Mouse (Mus musculus) CH12.LX (cell line): ENCODE measurements at regions not wholly inside any gene's neighbourhood (a gene's known extent, or its start where the extent isn't known, plus 50 kb on each side); places are given as distances from the start of the nearest gene placed in this dataset.

Experiments
- DNase-seq: peaks from one replicate; pipeline ENCODE4 v3.0.0-alpha.2; 2013; ENCODE audit errors: extremely low read depth
- H3K27ac ChIP-seq: 2 replicates; pipeline ENCODE4 v1.5.1; 2012; ENCODE audit warnings: low read depth, mild to moderate bottlenecking, control low read depth, moderate library complexity; ENCODE audit not compliant: insufficient read depth
- H3K27me3 ChIP-seq: replicated peaks from 2 replicates; pipeline ENCODE3; 2012; ENCODE audit warnings: inconsistent platforms
- H3K36me3 ChIP-seq, 2 experiments: replicated peaks in 1 of 2; 2 replicates each; pipeline versions ENCODE3 to v1.6.1; 2012; ENCODE audit warnings: inconsistent platforms in 1 of 2, low read length in 1 of 2, mild to moderate bottlenecking in 1 of 2, mixed read lengths in 1 of 2, moderate library complexity in 1 of 2; ENCODE audit not compliant: control insufficient read depth in 1 of 2, insufficient read depth in 1 of 2
- H3K4me1 ChIP-seq, 2 experiments: 2 replicates each; pipeline ENCODE4 v1.6.1; 2012; ENCODE audit warnings: inconsistent platforms in 1 of 2, moderate library complexity in 1 of 2; ENCODE audit not compliant: insufficient read depth in 2 of 2, control insufficient read depth in 1 of 2
- H3K4me2 ChIP-seq: 2 replicates; pipeline ENCODE4 v1.6.1; 2012; ENCODE audit warnings: low read depth, mild to moderate bottlenecking, control low read depth; ENCODE audit not compliant: poor library complexity, insufficient read depth, severe bottlenecking
- H3K4me3 ChIP-seq, 3 experiments: fragments of 150-350 bp in 1 of 3; sonication (generic) in 1 of 3; replicated peaks in 1 of 3; 2 replicates each; pipeline versions ENCODE3 to v1.5.1; 2011 to 2012; ENCODE audit warnings: low read depth in 2 of 3, low read length in 2 of 3, mild to moderate bottlenecking in 2 of 3, moderate library complexity in 2 of 3, control low read depth in 1 of 3, improper control_type of control experiment in 1 of 3, inconsistent platforms in 1 of 3, mixed read lengths in 1 of 3; ENCODE audit not compliant: poor library complexity in 1 of 3
- H3K79me2 ChIP-seq: replicated peaks from 2 replicates; pipeline ENCODE4 v1.6.1; 2012; ENCODE audit warnings: mild to moderate bottlenecking, moderate library complexity; ENCODE audit not compliant: control insufficient read depth, poor library complexity, insufficient read depth, severe bottlenecking; ENCODE audit errors: extremely low read depth
- H3K9ac ChIP-seq: 2 replicates; pipeline ENCODE4 v1.6.1; 2012; ENCODE audit warnings: low read depth, mild to moderate bottlenecking, control low read depth, moderate library complexity; ENCODE audit not compliant: insufficient read depth
- H3K9me3 ChIP-seq: replicated peaks from 2 replicates; pipeline ENCODE3; 2012; ENCODE audit warnings: low read length, inconsistent platforms, mixed read lengths
- CHD2 ChIP-seq: IDR thresholded peaks from 2 replicates; pipeline ENCODE4 v1.6.1; 2011; ENCODE audit warnings: low read length, improper control_type of control experiment
- CTCF ChIP-seq, 2 experiments: IDR thresholded peaks in 1 of 2; conservative IDR thresholded peaks in 1 of 2; 2 replicates each; pipeline ENCODE4 v1.5.1; 2011 to 2012; ENCODE audit warnings: low read depth in 2 of 2, low read length in 2 of 2, improper control_type of control experiment in 1 of 2, inconsistent platforms in 1 of 2, mild to moderate bottlenecking in 1 of 2, moderate library complexity in 1 of 2
- ELF1 ChIP-seq: IDR thresholded peaks from 2 replicates; pipeline ENCODE4 v1.6.1; 2014; ENCODE audit warnings: low read depth, mild to moderate bottlenecking, inconsistent platforms, low read length, improper control_type of control experiment
- ETS1 ChIP-seq: conservative IDR thresholded peaks from 2 replicates; pipeline ENCODE4 v1.6.1; 2012; ENCODE audit warnings: low read depth, mild to moderate bottlenecking, inconsistent platforms, low read length, improper control_type of control experiment, moderate library complexity
- GABPA ChIP-seq: IDR thresholded peaks from 2 replicates; pipeline ENCODE4 v1.6.1; 2012; ENCODE audit warnings: low read depth, low read length, improper control_type of control experiment, inconsistent platforms; ENCODE audit not compliant: insufficient replicate concordance
- MAFK ChIP-seq: IDR thresholded peaks from 2 replicates; pipeline ENCODE4 v1.6.1; 2011; ENCODE audit warnings: low read length, improper control_type of control experiment; ENCODE audit not compliant: insufficient replicate concordance
- MAX ChIP-seq: IDR thresholded peaks from 2 replicates; pipeline ENCODE4 v1.6.1; 2011; ENCODE audit warnings: low read length, improper control_type of control experiment
- MAZ ChIP-seq: IDR thresholded peaks from 2 replicates; pipeline ENCODE4 v1.6.1; 2012; ENCODE audit warnings: low read depth, mild to moderate bottlenecking, inconsistent platforms, low read length, improper control_type of control experiment, moderate library complexity
- MEF2A ChIP-seq: IDR thresholded peaks from 2 replicates; pipeline ENCODE4 v1.6.1; 2014; ENCODE audit warnings: low read depth, mild to moderate bottlenecking, inconsistent platforms, low read length, improper control_type of control experiment, borderline replicate concordance
- MXI1 ChIP-seq: IDR thresholded peaks from 2 replicates; pipeline ENCODE4 v1.6.1; 2011; ENCODE audit warnings: mild to moderate bottlenecking, low read depth, low read length, improper control_type of control experiment
- MYC ChIP-seq: IDR thresholded peaks from 2 replicates; pipeline ENCODE4 v1.6.1; 2011; ENCODE audit warnings: low read depth, mild to moderate bottlenecking, improper control_type of control experiment, low read length
- RAD21 ChIP-seq: IDR thresholded peaks from 2 replicates; pipeline ENCODE4 v1.6.1; 2011; ENCODE audit warnings: low read depth, mild to moderate bottlenecking, low read length, improper control_type of control experiment, moderate library complexity
- RCOR1 ChIP-seq: conservative IDR thresholded peaks from 2 replicates; pipeline ENCODE4 v1.6.1; 2012; ENCODE audit warnings: low read depth, mild to moderate bottlenecking, inconsistent platforms, low read length, improper control_type of control experiment
- SIN3A ChIP-seq: IDR thresholded peaks from 2 replicates; pipeline ENCODE4 v1.6.1; 2012; ENCODE audit warnings: low read length, improper control_type of control experiment, inconsistent platforms
- TCF12 ChIP-seq: IDR thresholded peaks from 2 replicates; pipeline ENCODE4 v1.6.1; 2014; ENCODE audit warnings: low read depth, mild to moderate bottlenecking, inconsistent platforms, low read length, improper control_type of control experiment
- UBTF ChIP-seq: IDR thresholded peaks from 2 replicates; pipeline ENCODE4 v1.6.1; 2012; ENCODE audit warnings: low read depth, mild to moderate bottlenecking, inconsistent platforms, low read length, improper control_type of control experiment, moderate library complexity
- USF2 ChIP-seq: conservative IDR thresholded peaks from 2 replicates; pipeline ENCODE4 v1.6.1; 2011; ENCODE audit warnings: low read depth, low read length, improper control_type of control experiment
- ZC3H11A ChIP-seq: IDR thresholded peaks from 2 replicates; pipeline ENCODE4 v1.6.1; 2012; ENCODE audit warnings: low read depth, mild to moderate bottlenecking, inconsistent platforms, low read length, improper control_type of control experiment
- ZNF384 ChIP-seq: IDR thresholded peaks from 2 replicates; pipeline ENCODE4 v1.6.1; 2012; ENCODE audit warnings: low read depth, low read length, improper control_type of control experiment, inconsistent platforms
- dilution Hi-C: fragments of 300-500 bp; cut with MboI; formaldehyde crosslinking; loops from 2 replicates; pipeline ENCODE4 v1.14.3; 2020; ENCODE audit warnings: low sequenced_read_pairs; ENCODE audit not compliant: extremely low pct_unique_long_range_greater_than_20kb, extremely low pct_ligation_motif_present
- in situ Hi-C: fragments of 300-500 bp; cut with MboI; formaldehyde crosslinking; loops from 3 replicates; pipeline ENCODE4 v1.14.3; 2019; ENCODE audit warnings: low sequenced_read_pairs, low pct_ligation_motif_present, low pct_unique_long_range_greater_than_20kb, mixed read lengths

DNA sequence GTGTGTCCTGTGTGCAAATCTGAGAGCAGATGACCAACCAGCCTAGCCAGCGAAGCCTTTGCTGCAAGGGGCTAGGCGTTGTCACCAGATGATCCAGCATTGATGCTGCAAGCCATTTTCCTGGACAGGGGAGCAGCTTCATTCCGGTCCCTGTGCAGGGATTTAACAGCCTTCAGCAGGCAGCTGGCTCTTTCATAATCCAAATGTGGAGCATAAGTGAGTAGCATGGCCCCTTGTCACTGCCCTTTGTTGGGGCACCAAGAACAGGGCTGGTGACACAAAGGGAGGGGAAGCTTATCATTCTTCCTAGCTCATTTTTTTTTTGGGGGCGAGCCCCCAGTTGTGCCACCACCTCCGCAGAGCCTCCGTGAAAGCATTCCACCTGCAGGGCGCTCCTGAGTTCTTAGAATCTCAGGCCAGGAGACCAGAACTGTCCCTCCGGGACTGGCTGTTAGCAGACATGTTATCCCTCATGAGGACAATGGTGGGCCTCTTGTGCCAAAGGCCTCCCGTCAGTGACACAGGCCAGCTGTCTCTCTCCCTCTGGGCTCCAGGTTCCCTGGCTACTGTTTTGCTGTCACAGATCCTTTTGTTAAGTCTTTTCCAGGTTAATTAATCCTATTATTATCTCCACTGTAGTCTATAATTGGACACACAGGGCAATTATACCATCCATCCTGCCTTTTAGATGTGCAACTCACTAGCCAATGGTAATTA, 430.7 kb upstream of the Fam160b2 start:
- in situ Hi-C loops (no loop called here), dilution Hi-C loops (no loop called here)
- Histone ChIP-seq H3K79me2 (no peaks in the 10 kb centered on the region), H3K4me2 (no peak overlapping the region), H3K36me3 (no peaks in the 10 kb centered on the region), H3K27me3 (peaks cover 47% of the 10 kb centered on the region), H3K9me3 (no peaks in the 10 kb centered on the region), H3K4me1 (no peaks in the 10 kb centered on the region), H3K4me3 (no peak overlapping the region), H3K9ac (no peak overlapping the region), H3K27ac (no peak overlapping the region)
- no peak for DNase-seq
- TF ChIP-seq ZNF384 (no peak), MYC (no peak), RAD21 (no peak), RCOR1 (no peak), CHD2 (no peak), ELF1 (no peak), ZC3H11A (no peak), ETS1 (no peak), MAX (no peak), MXI1 (no peak), GABPA (no peak), MAFK (no peak), TCF12 (no peak), MEF2A (no peak), SIN3A (no peak), USF2 (no peak), UBTF (no peak), MAZ (no peak), CTCF (conservative IDR thresholded peaks at IDR 0.05 in 1 of 2, IDR thresholded peaks at IDR 0.05 in 1 of 2; ENCODE audit: low read depth in 2 of 2, low read length in 2 of 2) (no peak)
